18 mouse cellular contexts compared by ENCODE assay signal in genomic region chr11:95307526-95307925, GRCm38 (mm10). TPM values are rescaled to one million over a fixed set of nuclear protein-coding genes. Genes with fewer than 3 reads are reported as not detected.
DNase-seq lines count a peak whose midpoint lies in the region; ATAC-seq and TF ChIP-seq lines count a peak whose summit lies in the region.
"Had no signal": no experiment of that assay in that cellular context is flagged by ENCODE, and none has a peak within 500 bp of the region (broad histone marks: within the 10 kb centered on the region; RNA-seq: fewer than 3 reads in every experiment).

No protein-coding gene starts in this region.

- peak overlapping the region; percentile 67; the same call in 1 of the 2 replicates for H3K27ac ChIP-seq in intestine, embryonic 15.5 days
- H3K27ac ChIP-seq in liver, embryonic 14.5 days, result no peak overlapping the region
- no peak overlapping the region for H3K27ac ChIP-seq in hindbrain, embryonic 16.5 days (ENCODE audit: low read depth, low read length)
- H3K27ac ChIP-seq in forebrain, embryonic 10.5 days, result no peak overlapping the region
- H3K27ac ChIP-seq: limb, embryonic 15.5 days had no signal

- H3K4me1 ChIP-seq in megakaryocyte, embryonic 14.5 days, result peaks cover 35% of the 10 kb centered on the region
- peaks cover 9% of the 10 kb centered on the region for H3K4me1 ChIP-seq in intestine, embryonic 15.5 days (replicated peaks)
- peaks cover 21 to 26% of the 10 kb centered on the region in 2 experiments for H3K4me1 ChIP-seq in liver, embryonic 14.5 days (replicated peaks; ENCODE audit: control insufficient read depth in 2 of 2, insufficient read depth in 2 of 2, low read length in 1 of 2)
- H3K4me1 ChIP-seq in hindbrain, embryonic 16.5 days (ENCODE audit: control insufficient read depth, insufficient read depth, low read depth, low read length), result peaks cover 22% of the 10 kb centered on the region
- H3K4me1 ChIP-seq in forebrain, embryonic 10.5 days, result peaks cover 30% of the 10 kb centered on the region

- H3K36me3 ChIP-seq in megakaryocyte, embryonic 14.5 days (replicated peaks; ENCODE audit: low read length), result peaks cover 48% of the 10 kb centered on the region
- peaks cover under 1% of the 10 kb centered on the region; the same call in 1 of the 2 replicates for H3K36me3 ChIP-seq in intestine, embryonic 15.5 days
- H3K36me3 ChIP-seq in liver, embryonic 14.5 days (replicated peaks; ENCODE audit: control insufficient read depth, insufficient read depth, low read depth), result peaks cover 32% of the 10 kb centered on the region
- H3K36me3 ChIP-seq in hindbrain, embryonic 16.5 days (ENCODE audit: control insufficient read depth, insufficient read depth, low read length), result peaks cover 3% of the 10 kb centered on the region; the same call in 1 of the 2 replicates
- H3K36me3 ChIP-seq in forebrain, embryonic 10.5 days (replicated peaks), result peaks cover 45% of the 10 kb centered on the region

- H3K9me3 ChIP-seq in megakaryocyte, embryonic 14.5 days, result no peaks in the 10 kb centered on the region
- H3K9me3 ChIP-seq in intestine, embryonic 15.5 days, result no peaks in the 10 kb centered on the region
- H3K9me3 ChIP-seq in liver, embryonic 14.5 days (ENCODE audit: control insufficient read depth, low read length), result no peaks in the 10 kb centered on the region
- H3K9me3 ChIP-seq in hindbrain, embryonic 16.5 days (ENCODE audit: control insufficient read depth, low read length), result no peaks in the 10 kb centered on the region
- no peaks in the 10 kb centered on the region for H3K9me3 ChIP-seq in forebrain, embryonic 10.5 days
- H3K9me3 ChIP-seq: limb, embryonic 15.5 days had no signal

- TF ChIP-seq EP300 in liver, embryonic 14.5 days (IDR thresholded peaks at IDR 0.05; ENCODE audit: low read depth), result no peak

- H3K4me3 ChIP-seq in megakaryocyte, embryonic 14.5 days (replicated peaks), result peak overlapping the region; percentile 7
- H3K4me3 ChIP-seq in intestine, embryonic 15.5 days (replicated peaks), result no peak overlapping the region
- H3K4me3 ChIP-seq in liver, embryonic 14.5 days (ENCODE audit: insufficient read depth in 1 of 2, low read depth in 2 of 2, low read length in 2 of 2), result peak overlapping the region in 1 of 2 experiments; percentile 2; a peak in 1 of 4 replicates
- H3K4me3 ChIP-seq in hindbrain, embryonic 16.5 days (ENCODE audit: low read length), result no peak overlapping the region
- H3K4me3 ChIP-seq in forebrain, embryonic 10.5 days, result no peak overlapping the region
- H3K4me3 ChIP-seq: limb, embryonic 15.5 days had no signal

- no peak for TF ChIP-seq CTCF in liver, embryonic 14.5 days (IDR thresholded peaks at IDR 0.05; ENCODE audit: low read depth)

- DNase-seq in liver, embryonic 14.5 days (ENCODE audit: low read depth in 3 of 3, low spot score in 3 of 3), result no peak
- no peak for DNase-seq in frontal cortex, postnatal 14 days (ENCODE audit: low spot score in 2 of 2)
- no peak for DNase-seq in forebrain, embryonic 10.5 days (ENCODE audit: extremely low spot score, low spot score)
- DNase-seq: adrenal gland, postnatal 36 days; gastrocnemius, postnatal 25 days; heart, postnatal 36 days; lung, postnatal 4 days; midbrain, embryonic 14.5 days; right cerebral cortex, adult 18-20 months; thymus, postnatal 4 days had no signal

- H3K4me2 ChIP-seq in intestine, embryonic 15.5 days (replicated peaks), result no peak overlapping the region
- H3K4me2 ChIP-seq in liver, embryonic 14.5 days (ENCODE audit: low read depth), result peak overlapping the region; percentile 76
- no peak overlapping the region for H3K4me2 ChIP-seq in hindbrain, embryonic 16.5 days (ENCODE audit: low read length)
- H3K4me2 ChIP-seq: limb, embryonic 15.5 days had no signal

- whole genome bisulfite sequencing in intestine, embryonic 15.5 days, result 64% methylated on average over 8 of the region's 8 CpGs
- 42% methylated on average over 8 of the region's 8 CpGs for WGBS in liver, embryonic 14.5 days (ENCODE audit: insufficient replicate concordance)
- 87% methylated on average over 8 of the region's 8 CpGs for WGBS in hindbrain, embryonic 16.5 days
- WGBS in forebrain, embryonic 10.5 days, result 90% methylated on average over 8 of the region's 8 CpGs

- no peaks in the 10 kb centered on the region for H3K27me3 ChIP-seq in megakaryocyte, embryonic 14.5 days (replicated peaks)
- no peaks in the 10 kb centered on the region for H3K27me3 ChIP-seq in intestine, embryonic 15.5 days (replicated peaks)
- no peaks in the 10 kb centered on the region for H3K27me3 ChIP-seq in liver, embryonic 14.5 days (ENCODE audit: control insufficient read depth, insufficient read depth, low read length)
- no peaks in the 10 kb centered on the region for H3K27me3 ChIP-seq in hindbrain, embryonic 16.5 days (replicated peaks; ENCODE audit: control insufficient read depth, insufficient read depth, low read length)
- no peaks in the 10 kb centered on the region for H3K27me3 ChIP-seq in forebrain, embryonic 10.5 days (ENCODE audit: poor library complexity, severe bottlenecking)
- H3K27me3 ChIP-seq: limb, embryonic 15.5 days had no signal

- H3K9ac ChIP-seq in intestine, embryonic 15.5 days, result no peak overlapping the region
- H3K9ac ChIP-seq in liver, embryonic 14.5 days (replicated peaks), result no peak overlapping the region
- no peak overlapping the region for H3K9ac ChIP-seq in hindbrain, embryonic 16.5 days (ENCODE audit: low read depth, low read length)
- H3K9ac ChIP-seq: limb, embryonic 15.5 days had no signal

- no peak for ATAC-seq in megakaryocyte, adult 5-6 weeks (ENCODE audit: poor library complexity, severe bottlenecking)
- ATAC-seq in intestine, embryonic 15.5 days, result 0 out of 2 replicates have a peak, but pooled peaks have one; percentile 11
- ATAC-seq in liver, embryonic 14.5 days (ENCODE audit: insufficient read depth), result no peak
- ATAC-seq in hindbrain, embryonic 16.5 days, result no peak

RNA-seq across cellular contexts. Expression of gene Kat7, which starts 2.5 kb away (rescaled TPM):
- 0.48 and 11.7 TPM in 2 replicates for polyA plus RNA-seq in megakaryocyte, embryonic 14.5 days (2012; ENCODE audit: insufficient read depth, low replicate concordance)
- 78.8 and 84.7 TPM in 2 replicates for total RNA-seq in megakaryocyte, adult 5-6 weeks (2015)
- total RNA-seq in megakaryocyte, adult 5-6 weeks (2017), result 65.1 and 69.1 TPM in 2 replicates
- polyA plus RNA-seq in intestine, embryonic 15.5 days (2015; fragmentation: Nextera tagmentation; extraction: Ambion mirVana), result 67.3 and 68.7 TPM in 2 replicates
- polyA plus RNA-seq in liver, embryonic 14.5 days (2012; rRNA removed), result 16.3 and 19.4 TPM in 2 replicates
- 23.6 and 26.7 TPM in 2 replicates for polyA plus RNA-seq in liver, embryonic 14.5 days (2014; fragmentation: Nextera tagmentation; extraction: Ambion mirVana)
- polyA plus RNA-seq in hindbrain, embryonic 16.5 days (2015; fragmentation: Nextera tagmentation; extraction: Ambion mirVana), result 61.5 and 67.2 TPM in 2 replicates
- polyA plus RNA-seq in forebrain, embryonic 10.5 days (2016; fragmentation: Nextera tagmentation; extraction: Ambion mirVana), result 93.2 and 93.7 TPM in 2 replicates

RNA-seq across cellular contexts. Expression of gene Fam117a, which starts 29.3 kb away (rescaled TPM):
- polyA plus RNA-seq in megakaryocyte, embryonic 14.5 days (2012; ENCODE audit: insufficient read depth, low replicate concordance), result 42.4 and 44.8 TPM in 2 replicates
- 62.5 and 73.3 TPM in 2 replicates for total RNA-seq in megakaryocyte, adult 5-6 weeks (2015)
- 63.5 and 72.2 TPM in 2 replicates for total RNA-seq in megakaryocyte, adult 5-6 weeks (2017)
- polyA plus RNA-seq in intestine, embryonic 15.5 days (2015; fragmentation: Nextera tagmentation; extraction: Ambion mirVana), result 9.6 and 10.7 TPM in 2 replicates
- 103 and 114 TPM in 2 replicates for polyA plus RNA-seq in liver, embryonic 14.5 days (2012; rRNA removed)
- 71.6 and 80.9 TPM in 2 replicates for polyA plus RNA-seq in liver, embryonic 14.5 days (2014; fragmentation: Nextera tagmentation; extraction: Ambion mirVana)
- 3.0 and 3.1 TPM in 2 replicates for polyA plus RNA-seq in hindbrain, embryonic 16.5 days (2015; fragmentation: Nextera tagmentation; extraction: Ambion mirVana)
- 7.4 and 7.7 TPM in 2 replicates for polyA plus RNA-seq in forebrain, embryonic 10.5 days (2016; fragmentation: Nextera tagmentation; extraction: Ambion mirVana)

RNA-seq across cellular contexts. Expression of gene Tac4, which starts 46.2 kb away (rescaled TPM):
- polyA plus RNA-seq in megakaryocyte, embryonic 14.5 days (2012; ENCODE audit: insufficient read depth, low replicate concordance), result 1.3 and 1.9 TPM in 2 replicates
- total RNA-seq in megakaryocyte, adult 5-6 weeks (2015), result not detected in 2 replicates
- 0.15 TPM in 1 of 2 replicates, not detected in the other for total RNA-seq in megakaryocyte, adult 5-6 weeks (2017)
- not detected in 2 replicates for polyA plus RNA-seq in intestine, embryonic 15.5 days (2015; fragmentation: Nextera tagmentation; extraction: Ambion mirVana)
- 0.03 and 0.04 TPM in 2 replicates for polyA plus RNA-seq in liver, embryonic 14.5 days (2012; rRNA removed)
- 0.21 TPM in 1 of 2 replicates, not detected in the other for polyA plus RNA-seq in liver, embryonic 14.5 days (2014; fragmentation: Nextera tagmentation; extraction: Ambion mirVana)
- not detected in 2 replicates for polyA plus RNA-seq in hindbrain, embryonic 16.5 days (2015; fragmentation: Nextera tagmentation; extraction: Ambion mirVana)
- not detected in 2 replicates for polyA plus RNA-seq in forebrain, embryonic 10.5 days (2016; fragmentation: Nextera tagmentation; extraction: Ambion mirVana)
- total RNA-seq: adrenal gland, postnatal 36 days; heart, postnatal 36 days; layer of hippocampus, adult 18-20 months; left cerebral cortex, adult 8-10 months had no signal
- polyA plus RNA-seq: embryonic facial prominence, embryonic 11.5 days; midbrain, embryonic 14.5 days had no signal
